Mouse (Mus musculus): ENCODE measurements around the gene Nwd1.
A peak's percentile ranks its signal among the peaks of the same experiment; 100 is the strongest.
"Not testable (repeated sequence)": the region's sequence is repeated elsewhere in the genome, so short reads cannot be mapped to it uniquely, and the experiment has no call there.

Gene Nwd1

DNA sequence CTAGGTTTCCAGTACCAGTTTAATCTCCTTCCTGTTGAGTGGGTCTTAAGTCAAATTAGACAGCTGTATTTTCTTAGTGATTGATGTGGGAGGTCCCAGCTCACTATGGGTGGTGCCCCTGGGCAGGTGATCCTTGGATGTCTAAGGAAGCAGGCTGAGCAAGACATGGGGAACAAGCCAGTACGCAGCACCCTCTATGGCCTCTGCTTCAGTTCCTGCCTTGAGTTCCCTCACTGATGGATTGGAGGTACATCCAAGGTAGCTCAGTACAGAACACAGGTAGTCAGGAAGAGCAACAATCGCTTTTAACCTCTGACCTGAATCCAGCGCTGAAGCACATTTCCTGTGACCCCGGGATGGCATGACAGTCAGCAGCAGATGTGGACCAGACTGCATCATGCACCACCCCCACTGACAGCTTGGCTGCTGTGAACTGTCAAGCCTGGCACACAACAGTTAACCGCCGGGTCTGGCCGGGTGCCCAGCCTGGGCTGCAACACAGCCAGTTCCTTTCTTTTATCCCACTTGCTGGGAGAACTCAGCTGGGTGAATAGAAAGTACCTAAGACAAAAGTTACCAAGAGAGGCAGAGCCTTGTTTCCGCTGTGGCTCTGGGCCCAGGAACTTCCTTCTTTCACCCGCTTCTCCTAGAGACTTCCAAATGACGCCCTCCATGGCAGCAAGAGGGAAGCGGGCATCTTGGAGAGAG lies at the start of gene Nwd1:
TSS of gene Nwd1 (plus strand) at position 652 of the 708 bp plus-strand sequence.
- peak; percentile 45 for DNase-seq

DNA sequence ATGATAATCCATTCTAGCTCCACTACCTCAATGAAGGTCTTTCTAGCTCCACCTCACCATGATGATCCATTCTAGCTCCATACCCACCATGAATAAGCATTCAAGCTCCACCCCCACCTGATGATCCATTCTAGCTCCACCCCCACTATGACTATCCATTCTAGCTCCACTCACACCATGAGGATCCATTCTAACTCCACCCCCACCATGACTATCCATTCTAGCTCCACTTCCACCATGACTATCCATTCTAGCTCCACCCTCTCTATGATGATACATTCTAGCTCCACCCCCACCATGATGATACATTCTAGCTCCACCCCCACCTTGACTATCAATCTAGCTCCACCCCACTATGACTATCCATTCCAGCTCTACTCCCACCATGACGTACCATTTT lies 3.6 kb upstream of the Nwd1 start:
- DNase-seq = no peak

- peak; percentile 13 for DNase-seq
These were observed 1.9 kb upstream of the Nwd1 start for GRCm38 (mm10) chr8:72644601-72645000.

DNA sequence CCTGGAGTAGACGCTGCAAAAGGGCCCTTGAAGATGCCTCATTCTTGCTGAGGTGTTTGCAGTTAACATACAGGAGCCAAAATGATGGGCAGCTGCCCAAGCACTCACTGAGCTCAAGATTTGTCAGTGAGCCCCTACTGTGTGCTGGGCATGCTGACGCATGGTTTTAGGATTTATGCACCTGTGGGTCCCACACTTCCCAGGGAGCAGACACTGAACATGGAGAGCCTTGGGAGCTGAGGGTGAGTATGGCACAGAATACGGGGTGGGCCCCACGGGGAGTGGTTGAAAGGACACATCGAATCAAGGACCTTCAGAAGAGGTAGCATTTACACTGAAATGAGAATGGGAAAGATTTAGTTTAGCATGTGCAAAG lies 245 bp downstream of the Nwd1 start:
- no peak for DNase-seq

DNA sequence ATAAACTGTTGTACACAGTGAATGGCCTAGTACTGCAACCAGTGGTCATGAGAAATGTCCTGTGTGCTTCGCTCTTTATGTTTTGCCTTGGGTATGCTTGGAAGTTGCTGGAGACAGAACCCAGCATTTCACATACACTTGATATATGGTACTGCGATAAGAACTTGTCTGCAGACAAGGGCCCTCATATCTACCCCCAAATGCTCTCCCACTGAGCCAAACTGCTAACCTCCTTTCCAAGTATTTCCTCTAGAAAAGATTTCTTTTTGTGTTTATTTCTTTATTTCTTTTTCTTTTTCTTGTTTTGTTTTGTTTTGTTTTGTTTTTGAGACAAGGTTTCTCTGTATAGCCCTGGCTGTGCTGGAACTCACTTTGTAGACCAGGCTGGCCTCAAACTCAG lies 4.2 kb downstream of the Nwd1 start:
- no peak for DNase-seq

GRCm38 (mm10) chr8:72654565-72655521 lies 8.3 kb downstream of the Nwd1 start:
- no peak for DNase-seq

DNA sequence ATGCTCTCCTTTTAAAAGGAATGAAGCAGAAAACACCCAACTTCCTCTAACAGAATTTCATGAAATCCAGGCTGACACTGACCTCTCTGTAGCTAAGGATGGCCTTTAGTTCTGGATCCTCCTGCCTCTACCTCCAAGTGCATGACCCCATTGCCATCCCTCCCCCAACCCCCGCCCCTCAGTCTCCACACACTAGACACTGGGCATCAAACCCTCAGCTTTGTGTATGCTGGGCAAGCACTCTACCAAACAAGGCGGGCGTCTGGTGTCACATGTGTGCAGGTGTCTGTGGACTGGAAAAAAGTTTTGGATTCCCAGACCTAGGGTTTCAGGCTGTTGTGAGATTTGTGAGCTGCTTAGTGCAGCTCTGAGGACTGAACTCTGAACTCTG lies 9.0 kb downstream of the Nwd1 start:
- DNase-seq = no peak

GRCm38 (mm10) chr8:72659967-72660366 lies 13.5 kb downstream of the Nwd1 start:
- no peak for DNase-seq

- DNase-seq = no peak
These were observed 17.7 kb downstream of the Nwd1 start for GRCm38 (mm10) chr8:72664107-72664652.

GRCm38 (mm10) chr8:72664757-72665156 lies 18.2 kb downstream of the Nwd1 start:
- no peak for DNase-seq

DNA sequence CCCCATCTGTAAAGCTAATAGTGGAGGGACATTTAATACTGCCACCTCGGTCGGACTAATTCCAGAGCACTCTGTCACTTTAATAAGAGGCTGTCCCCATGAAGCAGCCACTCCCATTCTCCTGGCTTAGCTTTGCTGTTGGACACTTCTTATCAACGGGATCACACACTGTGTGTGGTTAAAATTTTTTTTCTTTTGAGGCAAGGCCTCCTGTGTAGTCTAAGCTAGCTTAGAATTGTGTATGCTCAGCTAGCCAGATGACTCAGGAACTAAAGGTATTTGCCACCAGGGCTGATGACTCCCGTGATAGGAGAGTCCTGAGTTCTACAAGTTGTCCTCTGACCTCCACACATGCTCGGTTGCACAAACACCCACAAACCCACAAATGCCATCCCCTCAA lies 18.9 kb downstream of the Nwd1 start:
- DNase-seq = no peak

GRCm38 (mm10) chr8:72668925-72669324 lies 22.4 kb downstream of the Nwd1 start:
- no peak for DNase-seq

DNA sequence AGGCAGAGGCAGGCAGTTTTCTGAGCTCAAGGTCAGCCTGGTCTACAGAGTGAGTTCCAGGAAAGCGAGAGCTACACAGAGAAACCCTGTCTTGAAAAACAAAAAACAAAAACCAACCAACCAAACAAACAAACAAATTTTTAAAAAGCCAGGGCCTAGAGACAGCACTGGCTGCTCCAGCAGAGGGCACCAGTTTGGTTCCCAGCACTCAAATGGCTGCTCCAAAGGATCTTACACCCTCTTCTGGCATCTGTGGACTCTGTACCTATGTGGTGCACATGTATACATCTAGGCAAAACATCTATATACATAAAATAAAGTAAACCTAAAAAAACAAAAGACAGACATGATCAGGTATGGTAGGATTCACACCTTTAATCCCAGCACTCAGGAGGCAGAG lies 26.3 kb downstream of the Nwd1 start:
- DNase-seq = no peak

- DNase-seq = no peak
These were observed 27.7 kb downstream of the Nwd1 start for GRCm38 (mm10) chr8:72674184-72674583.

GRCm38 (mm10) chr8:72676436-72676835 lies 29.9 kb downstream of the Nwd1 start:
- DNase-seq = no peak

GRCm38 (mm10) chr8:72676844-72677243 lies 30.3 kb downstream of the Nwd1 start:
- not testable (repeated sequence) for DNase-seq

DNA sequence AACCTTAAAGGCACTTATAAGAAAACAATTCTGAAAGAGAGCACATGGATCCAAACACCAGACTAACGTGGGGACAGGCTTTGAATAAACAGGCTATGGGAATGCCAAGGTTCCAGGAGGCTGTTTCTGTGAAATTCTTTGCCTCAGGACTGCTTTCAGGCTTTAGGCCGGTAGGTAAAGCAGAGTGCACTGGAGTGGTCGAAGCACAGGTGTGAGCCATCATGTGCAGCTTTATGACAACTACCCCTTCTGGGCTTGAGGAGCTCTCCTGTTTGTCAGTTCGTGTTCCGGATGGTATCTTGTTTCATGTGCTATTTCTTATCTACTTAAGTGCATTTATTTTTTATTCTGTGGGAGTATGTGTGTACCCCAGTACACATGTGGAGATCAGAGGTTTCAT lies 30.8 kb downstream of the Nwd1 start:
- no peak for DNase-seq

DNA sequence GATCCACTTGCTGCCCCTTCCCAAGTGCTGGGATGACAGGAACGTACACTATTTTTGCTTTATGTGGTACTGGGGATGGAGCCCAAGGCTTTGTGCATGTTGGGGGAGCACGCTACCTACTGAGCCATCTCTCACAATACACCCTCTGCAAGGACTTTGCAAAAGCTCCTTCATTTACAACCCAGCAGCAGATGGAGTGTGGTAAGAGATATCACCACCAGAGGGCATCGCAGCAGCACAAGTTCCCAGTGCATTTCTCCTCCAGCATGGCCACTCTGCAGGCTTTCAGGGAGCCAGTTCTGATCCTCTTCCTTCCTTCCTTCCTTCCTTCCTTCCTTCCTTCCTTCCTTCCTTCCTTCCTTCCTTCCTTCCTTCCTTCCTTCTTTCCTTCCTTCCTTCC lies 33.6 kb downstream of the Nwd1 start:
- DNase-seq = peak; percentile 67

- no peak for DNase-seq
These were observed 35.7 kb downstream of the Nwd1 start for GRCm38 (mm10) chr8:72682051-72682687.

DNA sequence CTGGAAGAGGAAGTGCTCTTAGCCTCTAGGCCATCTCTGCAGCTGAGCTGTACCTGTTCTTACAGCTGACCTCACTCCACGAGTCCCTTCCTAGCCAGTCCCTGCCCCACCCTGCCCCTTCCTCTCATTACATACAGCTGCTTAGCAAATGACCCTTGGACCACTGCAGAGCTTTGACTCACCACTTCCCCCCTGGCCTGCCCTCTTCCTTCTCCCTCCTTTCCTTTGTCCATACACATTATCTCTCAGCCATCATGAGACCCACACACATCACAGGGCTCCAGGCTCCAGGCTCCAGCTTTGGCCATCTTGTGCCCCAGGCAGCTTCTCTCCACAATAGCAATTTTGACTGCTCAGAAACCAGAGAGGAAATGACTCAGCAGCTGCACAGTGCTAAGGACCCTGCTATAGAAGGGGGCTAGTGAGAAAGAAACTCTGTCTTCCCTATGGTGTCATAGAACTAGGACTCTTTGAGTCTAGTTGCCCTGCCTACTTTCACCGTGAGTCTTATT lies 36.6 kb downstream of the Nwd1 start:
- DNase-seq = no peak

DNA sequence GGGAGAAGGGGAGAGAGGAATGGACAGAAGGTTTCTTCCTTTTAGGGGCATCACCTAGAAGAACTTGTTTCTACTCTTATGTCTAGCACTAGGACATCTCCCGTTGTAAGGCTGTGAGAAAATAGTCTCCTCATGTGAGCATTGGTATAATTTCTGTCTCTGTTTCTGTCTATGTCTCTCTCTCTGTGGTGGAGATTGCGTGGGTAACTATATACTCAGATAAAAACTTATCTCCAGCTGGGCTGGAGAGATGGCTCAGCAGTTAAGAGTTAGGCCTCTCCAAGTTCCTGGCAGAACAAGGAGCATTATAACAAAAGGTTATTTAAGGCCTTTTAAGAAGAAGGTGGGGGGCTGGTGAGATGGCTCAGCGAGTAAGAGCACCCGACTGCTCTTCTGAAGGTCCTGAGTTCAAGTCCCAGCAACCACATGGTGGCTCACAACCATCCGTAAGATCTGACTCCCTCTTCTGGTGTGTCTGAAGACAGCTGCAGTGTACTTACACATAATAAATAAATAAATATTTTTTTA lies 37.1 kb downstream of the Nwd1 start:
- DNase-seq = not testable (repeated sequence)

DNA sequence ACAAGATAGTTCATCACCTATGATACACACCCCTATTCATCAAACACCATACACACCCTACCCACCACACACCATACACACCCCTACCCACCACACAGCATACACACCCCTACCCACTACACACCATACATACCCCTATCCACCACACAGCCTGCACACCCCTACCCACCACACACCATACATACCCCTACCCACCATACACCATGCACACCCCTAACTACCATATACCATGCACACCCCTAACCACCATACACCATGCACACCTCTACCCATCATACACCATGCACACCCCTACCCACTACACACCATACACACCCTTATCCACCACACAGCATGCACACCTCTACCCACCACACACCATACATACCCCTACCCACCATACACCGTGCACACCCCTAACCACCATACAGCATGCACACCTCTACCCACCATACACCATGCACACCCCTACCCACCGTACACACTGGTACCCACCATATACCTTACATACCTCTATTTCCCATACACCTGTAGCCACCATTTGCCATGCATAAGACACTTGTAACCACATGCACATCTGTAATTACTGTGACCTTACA lies 51.9 kb downstream of the Nwd1 start:
- DNase-seq = no peak

GRCm38 (mm10) chr8:72712569-72712968 lies 66.1 kb downstream of the Nwd1 start:
- no peak for DNase-seq
